Mouse (Mus musculus) small intestine, adult 2 months (tissue): Measurements from ENCODE around the gene Efnb2.

Source experiments
- CTCF ChIP-seq: fragments of 200-500 bp; IDR thresholded peaks from 2 replicates; pipeline ENCODE4 v1.5.1; 2012; ENCODE audit warnings: low read depth, mild to moderate bottlenecking, control low read depth, inconsistent platforms, low read length, moderate library complexity, mixed read lengths; ENCODE audit not compliant: insufficient replicate concordance, insufficient read length; ENCODE audit errors: extremely low read depth
- POLR2A ChIP-seq: fragments of 200-500 bp; IDR thresholded peaks from 2 replicates; pipeline ENCODE4 v1.6.1; 2012; ENCODE audit warnings: low read depth, mild to moderate bottlenecking, control low read depth, inconsistent platforms, low read length, moderate library complexity

- TF ChIP-seq POLR2A (no peak), CTCF (no peak)
These were observed 40.5 kb downstream of the Efnb2 start for GRCm38 (mm10) chr8:8620536-8620935.
